Mouse (Mus musculus) spleen, adult 2 months (tissue): ENCODE data around the gene Sgce.

ENCODE experiments used
- CTCF ChIP-seq: fragments of 200-500 bp; IDR thresholded peaks from 2 replicates; pipeline ENCODE4 v1.5.1; 2011; ENCODE audit warnings: mild to moderate bottlenecking, inconsistent platforms; ENCODE audit not compliant: insufficient read depth, insufficient read length, insufficient replicate concordance; ENCODE audit errors: extremely low read depth
- POLR2A ChIP-seq: fragments of 200-500 bp; IDR thresholded peaks from 2 replicates; pipeline ENCODE4 v1.6.1; 2011; ENCODE audit warnings: low read depth, low read length, inconsistent platforms

- TF ChIP-seq CTCF (no peak), POLR2A (no peak)
Observed at GRCm38 (mm10) chr6:4728305-4728704, 18.7 kb downstream of the Sgce start.
